8 mouse cellular contexts compared by ENCODE assay signal in the genomic region with DNA sequence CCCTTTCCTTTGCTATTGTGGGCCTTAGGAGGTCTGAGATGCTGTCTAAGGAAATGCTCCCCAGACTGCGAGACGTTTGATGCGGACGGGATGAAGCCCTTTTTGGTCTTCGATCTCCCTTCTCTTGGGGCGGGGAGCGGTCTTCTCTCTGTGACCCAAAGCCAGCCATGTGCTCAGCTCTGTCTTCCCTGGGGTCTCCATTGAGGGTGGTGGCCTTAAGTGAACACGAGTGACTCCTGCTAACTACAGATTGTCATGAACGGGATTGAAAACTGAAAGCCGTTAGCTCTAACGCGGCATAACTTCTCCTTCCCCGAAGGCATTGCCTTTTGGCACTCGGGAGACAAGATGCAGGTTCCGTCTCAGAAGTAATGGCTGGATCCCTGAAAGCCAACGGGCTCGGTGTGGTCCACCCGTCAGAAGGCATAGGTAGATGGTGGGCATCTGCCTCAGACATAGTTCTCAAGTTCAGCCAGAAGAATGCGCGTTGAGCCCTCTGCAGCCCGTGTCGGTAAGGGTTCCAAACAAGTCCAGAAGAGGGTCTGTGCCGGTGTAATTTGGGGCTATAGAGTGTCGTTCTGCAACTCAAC. TPM values are rescaled to one million over a fixed set of nuclear protein-coding genes. Genes with fewer than 3 reads are reported as not detected.
DNase-seq lines count a peak whose midpoint lies in the region; ATAC-seq and TF ChIP-seq lines count a peak whose summit lies in the region.

No protein-coding gene starts in this region.

- peak overlapping the region; percentile 71 for H3K4me3 ChIP-seq in heart, embryonic 13.5 days
- peak overlapping the region; percentile 30 to 84 for H3K4me3 ChIP-seq in MEL (ENCODE audit: control insufficient read depth in 1 of 2, insufficient read depth in 1 of 2, low read depth in 2 of 2, low read length in 2 of 2)
- peak overlapping the region; percentile 75 for H3K4me3 ChIP-seq in liver, postnatal 0 days (ENCODE audit: low read depth, low read length)

- TF ChIP-seq CTCF in MEL (IDR thresholded peaks at IDR 0.05 in 2 of 3, conservative IDR thresholded peaks at IDR 0.05 in 1 of 3; ENCODE audit: control insufficient read depth in 1 of 3, insufficient read depth in 1 of 3, low read depth in 2 of 3, low read length in 3 of 3, poor library complexity in 1 of 3, severe bottlenecking in 1 of 3) = no peak
- TF ChIP-seq CTCF in liver, postnatal 0 days (IDR thresholded peaks at IDR 0.05; ENCODE audit: low read depth) = no peak

- H3K36me3 ChIP-seq in heart, embryonic 13.5 days = peaks cover 44% of the 10 kb centered on the region
- peaks cover 11 to 38% of the 10 kb centered on the region in 2 experiments for H3K36me3 ChIP-seq in MEL (ENCODE audit: control insufficient read depth in 1 of 2, insufficient read depth in 2 of 2, low read length in 2 of 2)
- H3K36me3 ChIP-seq in liver, postnatal 0 days (replicated peaks; ENCODE audit: insufficient read depth, low read length) = peaks cover 37% of the 10 kb centered on the region

- no peak for DNase-seq in heart, postnatal 14 days
- peak; percentile 53 for DNase-seq in MEL (ENCODE audit: low read depth, low spot score)
- DNase-seq in liver, postnatal 0 days = no peak
- no peak for DNase-seq in gastrocnemius, postnatal 14 days
- DNase-seq in layer of hippocampus, adult 9-10 months (ENCODE audit: low spot score) = no peak
- no peak for DNase-seq in layer of hippocampus, adult 18-20 months (ENCODE audit: low spot score in 2 of 2)

- H3K4me2 ChIP-seq in heart, embryonic 13.5 days = peak overlapping the region; percentile 94
- peak overlapping the region; percentile 78 for H3K4me2 ChIP-seq in liver, postnatal 0 days (ENCODE audit: low read depth, low read length)

- peak overlapping the region; percentile 65 for H3K27ac ChIP-seq in heart, embryonic 13.5 days (replicated peaks)
- peak overlapping the region; percentile 80 for H3K27ac ChIP-seq in MEL (ENCODE audit: control insufficient read depth, low read depth, low read length)
- peak overlapping the region; percentile 78 for H3K27ac ChIP-seq in liver, postnatal 0 days (ENCODE audit: low read depth)

- peak in 1 of 2 experiments; percentile 64; a peak in 2 of 4 replicates for TF ChIP-seq POLR2A in MEL (IDR thresholded peaks at IDR 0.05; ENCODE audit: control insufficient read depth in 1 of 2, insufficient read depth in 1 of 2, low read depth in 1 of 2, low read length in 2 of 2, poor library complexity in 1 of 2)

- TF ChIP-seq RAD21 in MEL (IDR thresholded peaks at IDR 0.05; ENCODE audit: low read depth, low read length) = no peak

- H3K4me1 ChIP-seq in heart, embryonic 13.5 days = peaks cover 63% of the 10 kb centered on the region
- peaks cover 2 to 27% of the 10 kb centered on the region in 2 experiments for H3K4me1 ChIP-seq in MEL (ENCODE audit: control insufficient read depth in 1 of 2, insufficient read depth in 2 of 2, low read length in 2 of 2)
- H3K4me1 ChIP-seq in liver, postnatal 0 days (ENCODE audit: insufficient read depth) = peaks cover 22% of the 10 kb centered on the region

- peaks cover 20% of the 10 kb centered on the region for H3K27me3 ChIP-seq in heart, embryonic 13.5 days (replicated peaks)
- H3K27me3 ChIP-seq in MEL (ENCODE audit: control insufficient read depth in 1 of 2, insufficient read depth in 2 of 2, low read length in 2 of 2) = no peaks in the 10 kb centered on the region
- H3K27me3 ChIP-seq in liver, postnatal 0 days (ENCODE audit: insufficient read depth, low read length) = no peaks in the 10 kb centered on the region

- WGBS in heart, embryonic 13.5 days = under 1% methylated on average over 24 of the region's 24 CpGs
- WGBS in liver, postnatal 0 days (ENCODE audit: insufficient replicate concordance) = under 1% methylated on average over 24 of the region's 24 CpGs

- H3K9me3 ChIP-seq in heart, embryonic 13.5 days = no peaks in the 10 kb centered on the region
- H3K9me3 ChIP-seq in MEL (replicated peaks; ENCODE audit: insufficient read depth, low read length) = no peaks in the 10 kb centered on the region
- H3K9me3 ChIP-seq in liver, postnatal 0 days (ENCODE audit: low read length) = no peaks in the 10 kb centered on the region

- peak overlapping the region; percentile 98 for H3K9ac ChIP-seq in heart, embryonic 13.5 days
- peak overlapping the region; percentile 87 for H3K9ac ChIP-seq in MEL (ENCODE audit: control insufficient read depth, low read depth, low read length, poor library complexity, severe bottlenecking)
- peak overlapping the region; percentile 90 for H3K9ac ChIP-seq in liver, postnatal 0 days (replicated peaks)

- peaks cover 35% of the 10 kb centered on the region for H3K79me2 ChIP-seq in MEL (ENCODE audit: control insufficient read depth, insufficient read depth, low read length, poor library complexity)

- ATAC-seq in heart, embryonic 13.5 days (ENCODE audit: extremely low read depth, insufficient number of reproducible peaks, low FRiP score, low TSS enrichment) = no peak
- ATAC-seq in granulocyte monocyte progenitor cell, adult 5-6 weeks (replicated peaks; ENCODE audit: poor library complexity, severe bottlenecking) = 0 out of 2 replicates have a peak, but pooled peaks have one; percentile 1
- ATAC-seq in liver, postnatal 0 days = peak; percentile 7

- TF ChIP-seq EP300 in MEL (IDR thresholded peaks at IDR 0.05; ENCODE audit: low read depth in 1 of 2, low read length in 2 of 2) = no peak
- no peak for TF ChIP-seq EP300 in liver, postnatal 0 days (IDR thresholded peaks at IDR 0.05; ENCODE audit: low read depth)

- intact Hi-C loops in heart, postnatal 14 days (cut with DNase I) = loop anchor here (1.0 to 10.0 kb wide), 2 partner anchors 29 to 133 kb away; no protein-coding TSS in a partner anchor
- intact Hi-C loops in gastrocnemius, postnatal 14 days (cut with DNase I; ENCODE audit: low total_unique reads) = no loop called here

TF ChIP-seq in MEL, 35 proteins besides CTCF, POLR2A, EP300 and RAD21:
- no peak for TF ChIP-seq RCOR1 (IDR thresholded peaks at IDR 0.05; ENCODE audit: low read depth, low read length)
- TF ChIP-seq MAX (IDR thresholded peaks at IDR 0.05; ENCODE audit: low read length) = peak; percentile 98
- no peak for TF ChIP-seq ZC3H11A (IDR thresholded peaks at IDR 0.05; ENCODE audit: low read depth, low read length)
- no peak for TF ChIP-seq ZKSCAN1 (IDR thresholded peaks at IDR 0.05; ENCODE audit: low read depth, low read length)
- 0 out of 2 replicates have a peak, but pooled peaks have one; percentile 41 for TF ChIP-seq ZMIZ1 (IDR thresholded peaks at IDR 0.05; ENCODE audit: low read depth, low read length)
- no peak for TF ChIP-seq HCFC1 (IDR thresholded peaks at IDR 0.05; ENCODE audit: low read depth, low read length)
- TF ChIP-seq SIN3A (IDR thresholded peaks at IDR 0.05; ENCODE audit: low read length) = peak; percentile 94
- TF ChIP-seq E2F4 (IDR thresholded peaks at IDR 0.05; ENCODE audit: borderline replicate concordance, low read depth, low read length) = no peak; the same call in 1 of the 2 replicates
- peak; percentile 97 for TF ChIP-seq POLR2AphosphoS2 (IDR thresholded peaks at IDR 0.05; ENCODE audit: low read length)
- peak; percentile 98; the same call in 1 of the 2 replicates for TF ChIP-seq CHD1 (IDR thresholded peaks at IDR 0.05; ENCODE audit: low read depth, low read length)
- TF ChIP-seq MXI1 (IDR thresholded peaks at IDR 0.05; ENCODE audit: low read depth, low read length) = peak; percentile 93
- peak; percentile 87 for TF ChIP-seq MYC (IDR thresholded peaks at IDR 0.05; ENCODE audit: low read depth, low read length)

RNA-seq across cellular contexts. Expression of a gene that starts 17.8 kb away (rescaled TPM):
- polyA plus RNA-seq in heart, embryonic 13.5 days (2015; fragmentation: Nextera tagmentation; extraction: Ambion mirVana) = 2.6 TPM in 2 replicates
- 10 to 100 TPM; 50.4 to 57.4 TPM for total RNA-seq in heart, postnatal 14 days (2021)
- total RNA-seq in MEL (2012; rRNA removed) = 2.1 and 2.2 TPM in 2 replicates
- polyA plus RNA-seq in MEL (2012; ENCODE audit: insufficient read depth in 1 of 2, insufficient read length in 2 of 2, low read depth in 1 of 2, low replicate concordance in 2 of 2, missing spikeins in 1 of 2) = 1 to 10 TPM in 1 of 2 experiments, not detected in 1; 8.7 TPM
- not detected in 2 replicates for total RNA-seq in granulocyte monocyte progenitor cell, adult 5-6 weeks (2014; fragmentation: Nextera tagmentation)
- not detected in 2 replicates for total RNA-seq in granulocyte monocyte progenitor cell, adult 5-6 weeks (2017)
- polyA plus RNA-seq in liver, postnatal 0 days (2015; fragmentation: Nextera tagmentation; extraction: Ambion mirVana) = 3.6 and 3.7 TPM in 2 replicates
- 10 to 100 TPM; 16.8 to 22.8 TPM for total RNA-seq in gastrocnemius, postnatal 14 days (2021)
- total RNA-seq in layer of hippocampus, adult 18-20 months (2021) = 10 to 100 TPM; 71.3 to 80.7 TPM

RNA-seq across cellular contexts. Expression of a gene that starts 18.6 kb away (rescaled TPM):
- polyA plus RNA-seq in heart, embryonic 13.5 days (2015; fragmentation: Nextera tagmentation; extraction: Ambion mirVana) = 0.51 and 0.93 TPM in 2 replicates
- total RNA-seq in heart, postnatal 14 days (2021) = 1 to 10 TPM; 1.4 to 1.9 TPM
- 50.0 and 72.2 TPM in 2 replicates for total RNA-seq in MEL (2012; rRNA removed)
- polyA plus RNA-seq in MEL (2012; ENCODE audit: insufficient read depth in 1 of 2, insufficient read length in 2 of 2, low read depth in 1 of 2, low replicate concordance in 2 of 2, missing spikeins in 1 of 2) = 10 to 100 TPM in 1 of 2 experiments, not detected in 1; 44.4 TPM
- not detected in 2 replicates for total RNA-seq in granulocyte monocyte progenitor cell, adult 5-6 weeks (2014; fragmentation: Nextera tagmentation)
- total RNA-seq in granulocyte monocyte progenitor cell, adult 5-6 weeks (2017) = not detected in 2 replicates
- 0.32 TPM in 1 of 2 replicates, not detected in the other for polyA plus RNA-seq in liver, postnatal 0 days (2015; fragmentation: Nextera tagmentation; extraction: Ambion mirVana)
- under 1 TPM; 0.49 to 0.84 TPM for total RNA-seq in gastrocnemius, postnatal 14 days (2021)
- total RNA-seq in layer of hippocampus, adult 18-20 months (2021) = 1 to 10 TPM; 5.6 to 5.8 TPM

RNA-seq across cellular contexts. Expression of a gene that starts 45.1 kb away (rescaled TPM):
- polyA plus RNA-seq in heart, embryonic 13.5 days (2015; fragmentation: Nextera tagmentation; extraction: Ambion mirVana) = 7.2 and 8.0 TPM in 2 replicates
- 10 to 100 TPM; 15.1 to 15.3 TPM for total RNA-seq in heart, postnatal 14 days (2021)
- total RNA-seq in MEL (2012; rRNA removed) = 6.4 and 7.7 TPM in 2 replicates
- polyA plus RNA-seq in MEL (2012; ENCODE audit: insufficient read depth in 1 of 2, insufficient read length in 2 of 2, low read depth in 1 of 2, low replicate concordance in 2 of 2, missing spikeins in 1 of 2) = 10 to 100 TPM in 1 of 2 experiments, not detected in 1; 13.7 TPM
- total RNA-seq in granulocyte monocyte progenitor cell, adult 5-6 weeks (2014; fragmentation: Nextera tagmentation) = 7.3 and 8.6 TPM in 2 replicates
- total RNA-seq in granulocyte monocyte progenitor cell, adult 5-6 weeks (2017) = 2.9 TPM in 2 replicates
- 4.9 and 6.2 TPM in 2 replicates for polyA plus RNA-seq in liver, postnatal 0 days (2015; fragmentation: Nextera tagmentation; extraction: Ambion mirVana)
- total RNA-seq in gastrocnemius, postnatal 14 days (2021) = 1 to 10 TPM; 5.9 to 9.0 TPM
- 1 to 10 TPM; 1.1 to 1.3 TPM for total RNA-seq in layer of hippocampus, adult 18-20 months (2021)
